Mouse (Mus musculus): ENCODE results near the gene Arhgap45. TPM values are rescaled to one million over a fixed set of nuclear protein-coding genes. Genes with fewer than 3 reads are reported as not detected.
A peak's percentile ranks its signal among the peaks of the same experiment; 100 is the strongest.

Arhgap45 gene
- total RNA-seq, 2 experiments from 2014 or later, result 135 to 235 TPM

GRCm38 (mm10) chr10:79986232-79986878 is 30.1 kb upstream of the Arhgap45 start:
- ATAC-seq (ENCODE audit: poor library complexity, severe bottlenecking), result no peak

- peak; percentile 45 for ATAC-seq (ENCODE audit: poor library complexity, severe bottlenecking)
These were observed 29.5 kb upstream of the Arhgap45 start for GRCm38 (mm10) chr10:79986963-79987362.

- no peak for ATAC-seq (ENCODE audit: poor library complexity, severe bottlenecking)
These were observed 28.5 kb upstream of the Arhgap45 start for GRCm38 (mm10) chr10:79987771-79988505.

GRCm38 (mm10) chr10:79988506-79989271 is 27.8 kb upstream of the Arhgap45 start, which contains the start of gene Cnn2:
Gene Cnn2 (plus strand): TSS chr10:79988584.
- ATAC-seq (ENCODE audit: poor library complexity, severe bottlenecking), result no peak

- ATAC-seq (ENCODE audit: poor library complexity, severe bottlenecking), result no peak
These were observed 27.1 kb upstream of the Arhgap45 start for GRCm38 (mm10) chr10:79989272-79989786.

GRCm38 (mm10) chr10:79989870-79990269 is 26.6 kb upstream of the Arhgap45 start:
- ATAC-seq (ENCODE audit: poor library complexity, severe bottlenecking), result no peak

- no peak for ATAC-seq (ENCODE audit: poor library complexity, severe bottlenecking)
These were observed 25.4 kb upstream of the Arhgap45 start for GRCm38 (mm10) chr10:79991099-79991498.

GRCm38 (mm10) chr10:79991548-79991947 is 24.9 kb upstream of the Arhgap45 start:
- no peak for ATAC-seq (ENCODE audit: poor library complexity, severe bottlenecking)

- peak; percentile 48 for ATAC-seq (ENCODE audit: poor library complexity, severe bottlenecking)
These were observed 21.9 kb upstream of the Arhgap45 start for GRCm38 (mm10) chr10:79994397-79995115.

GRCm38 (mm10) chr10:79995636-79996035 is 20.8 kb upstream of the Arhgap45 start:
- no peak for ATAC-seq (ENCODE audit: poor library complexity, severe bottlenecking)

GRCm38 (mm10) chr10:79996272-79997033 is 20.0 kb upstream of the Arhgap45 start, which contains the start of gene Abca7:
Gene Abca7 (plus strand): TSS chr10:79996494.
- peak; percentile 87 for ATAC-seq (ENCODE audit: poor library complexity, severe bottlenecking)

GRCm38 (mm10) chr10:79997034-79997760 is 19.3 kb upstream of the Arhgap45 start:
- peak; percentile 41 for ATAC-seq (ENCODE audit: poor library complexity, severe bottlenecking)

- ATAC-seq (ENCODE audit: poor library complexity, severe bottlenecking), result no peak
These were observed 18.6 kb upstream of the Arhgap45 start for GRCm38 (mm10) chr10:79997819-79998218.

GRCm38 (mm10) chr10:80001945-80002344 is 14.5 kb upstream of the Arhgap45 start:
- ATAC-seq (ENCODE audit: poor library complexity, severe bottlenecking), result no peak

- ATAC-seq (ENCODE audit: poor library complexity, severe bottlenecking), result no peak
These were observed 13.6 kb upstream of the Arhgap45 start for GRCm38 (mm10) chr10:80002829-80003228.

GRCm38 (mm10) chr10:80003374-80004232 is 12.8 kb upstream of the Arhgap45 start:
- ATAC-seq (ENCODE audit: poor library complexity, severe bottlenecking), result no peak

GRCm38 (mm10) chr10:80004233-80004705 is 12.2 kb upstream of the Arhgap45 start:
- ATAC-seq (ENCODE audit: poor library complexity, severe bottlenecking), result no peak

GRCm38 (mm10) chr10:80011740-80012139 is 4.7 kb upstream of the Arhgap45 start:
- no peak for ATAC-seq (ENCODE audit: poor library complexity, severe bottlenecking)
